Comparison of ENCODE assay signal across 31 mouse cellular contexts in genomic region chr10:113009124-113009523, GRCm38 (mm10).
A peak's percentile ranks its signal among the peaks of the same experiment; 100 is the strongest.
DNase-seq lines count a peak whose midpoint lies in the region; ATAC-seq and TF ChIP-seq lines count a peak whose summit lies in the region.
"Had no signal": no experiment of that assay in that cellular context is flagged by ENCODE, and none has a peak within 500 bp of the region (broad histone marks: within the 10 kb centered on the region; RNA-seq: fewer than 3 reads in every experiment).

No protein-coding gene starts in this region.

- no peak overlapping the region for H3K4me2 ChIP-seq in heart, embryonic 11.5 days
- no peak overlapping the region for H3K4me2 ChIP-seq in liver, embryonic 11.5 days
- H3K4me2 ChIP-seq in liver, postnatal 0 days (ENCODE audit: low read depth, low read length) = no peak overlapping the region
- H3K4me2 ChIP-seq: embryonic facial prominence, embryonic 12.5 days; heart, embryonic 13.5 days; hindbrain, embryonic 15.5 days; kidney, embryonic 15.5 days; liver, embryonic 13.5 days; neural tube, embryonic 12.5 days had no signal

- H3K9ac ChIP-seq in heart, embryonic 11.5 days (ENCODE audit: low read depth, low read length) = no peak overlapping the region
- H3K9ac ChIP-seq in liver, embryonic 11.5 days (ENCODE audit: low read depth, low read length) = no peak overlapping the region
- H3K9ac ChIP-seq in liver, postnatal 0 days (replicated peaks) = no peak overlapping the region
- H3K9ac ChIP-seq: embryonic facial prominence, embryonic 12.5 days; heart, embryonic 13.5 days; hindbrain, embryonic 15.5 days; kidney, embryonic 15.5 days; liver, embryonic 13.5 days; neural tube, embryonic 12.5 days had no signal

- H3K4me1 ChIP-seq in heart, embryonic 11.5 days (ENCODE audit: control insufficient read depth, insufficient read depth, low read length) = no peaks in the 10 kb centered on the region
- no peaks in the 10 kb centered on the region for H3K4me1 ChIP-seq in liver, embryonic 11.5 days (replicated peaks; ENCODE audit: control insufficient read depth, insufficient read depth, low read length)
- no peaks in the 10 kb centered on the region for H3K4me1 ChIP-seq in liver, postnatal 0 days (ENCODE audit: insufficient read depth)
- H3K4me1 ChIP-seq: embryonic facial prominence, embryonic 12.5 days; heart, embryonic 13.5 days; hindbrain, embryonic 15.5 days; kidney, embryonic 15.5 days; liver, embryonic 13.5 days; neural tube, embryonic 12.5 days had no signal

- no peak for DNase-seq in heart, postnatal 36 days
- DNase-seq in liver, embryonic 11.5 days (ENCODE audit: low spot score) = no peak
- DNase-seq in liver, postnatal 0 days = no peak
- peak; percentile 3 for DNase-seq in ES-CJ7 (ENCODE audit: low read depth, low spot score)
- DNase-seq in embryo, embryonic 9.5 days (ENCODE audit: extremely low spot score) = peak; percentile 9
- DNase-seq in layer of hippocampus, postnatal 36 days = no peak
- DNase-seq: adrenal gland, postnatal 10 days; cerebellum, adult 11 months; cerebellum, adult 9-11 months; gastrocnemius, adult 2 months; gastrocnemius, postnatal 36 days; heart, adult 2 months; heart, postnatal 10 days; kidney, adult 18-20 months; kidney, postnatal 25 days; liver, embryonic 13.5 days; lung, adult 2 months; lung, postnatal 10 days; right cerebral cortex, postnatal 4 days; thymus, adult 2 months; thymus, postnatal 36 days had no signal

- no peak for TF ChIP-seq CTCF in liver, postnatal 0 days (IDR thresholded peaks at IDR 0.05; ENCODE audit: low read depth)

- H3K9me3 ChIP-seq in heart, embryonic 11.5 days (replicated peaks; ENCODE audit: control insufficient read depth, low read length) = no peaks in the 10 kb centered on the region
- H3K9me3 ChIP-seq in liver, embryonic 11.5 days (ENCODE audit: control insufficient read depth, low read length) = no peaks in the 10 kb centered on the region
- H3K9me3 ChIP-seq in liver, postnatal 0 days (ENCODE audit: low read length) = no peaks in the 10 kb centered on the region
- H3K9me3 ChIP-seq: embryonic facial prominence, embryonic 12.5 days; heart, embryonic 13.5 days; hindbrain, embryonic 15.5 days; kidney, embryonic 15.5 days; liver, embryonic 13.5 days; neural tube, embryonic 12.5 days had no signal

- WGBS in heart, embryonic 11.5 days (ENCODE audit: insufficient replicate concordance) = 53% methylated on average over 3 of the region's 3 CpGs
- 52% methylated on average over 3 of the region's 3 CpGs for WGBS in liver, embryonic 11.5 days
- WGBS in liver, postnatal 0 days (ENCODE audit: insufficient replicate concordance) = 45% methylated on average over 3 of the region's 3 CpGs

- no peak for TF ChIP-seq EP300 in liver, postnatal 0 days (IDR thresholded peaks at IDR 0.05; ENCODE audit: low read depth)

- 0 out of 2 replicates have a peak, but pooled peaks have one; percentile 22 for ATAC-seq in heart, embryonic 11.5 days (replicated peaks; ENCODE audit: insufficient number of reproducible peaks, low FRiP score, low TSS enrichment)
- 0 out of 2 replicates have a peak, but pooled peaks have one; percentile 23 for ATAC-seq in liver, embryonic 11.5 days (replicated peaks; ENCODE audit: low FRiP score)
- ATAC-seq in liver, postnatal 0 days = no peak
- ATAC-seq: forebrain, embryonic 16.5 days; Patski had no signal

- intact Hi-C loops in heart, postnatal 36 days (cut with DNase I) = no loop called here

- H3K36me3 ChIP-seq in heart, embryonic 11.5 days (ENCODE audit: control insufficient read depth, insufficient read depth, low read length) = no peaks in the 10 kb centered on the region
- no peaks in the 10 kb centered on the region for H3K36me3 ChIP-seq in liver, embryonic 11.5 days (ENCODE audit: control insufficient read depth, insufficient read depth, low read length)
- no peaks in the 10 kb centered on the region for H3K36me3 ChIP-seq in liver, postnatal 0 days (replicated peaks; ENCODE audit: insufficient read depth, low read length)
- H3K36me3 ChIP-seq: embryonic facial prominence, embryonic 12.5 days; heart, embryonic 13.5 days; hindbrain, embryonic 15.5 days; kidney, embryonic 15.5 days; liver, embryonic 13.5 days; neural tube, embryonic 12.5 days had no signal

- H3K27me3 ChIP-seq in heart, embryonic 11.5 days (ENCODE audit: control insufficient read depth, insufficient read depth, low read length) = no peaks in the 10 kb centered on the region
- no peaks in the 10 kb centered on the region for H3K27me3 ChIP-seq in liver, embryonic 11.5 days (replicated peaks; ENCODE audit: control insufficient read depth, insufficient read depth, low read length)
- no peaks in the 10 kb centered on the region for H3K27me3 ChIP-seq in liver, postnatal 0 days (ENCODE audit: insufficient read depth, low read length)
- H3K27me3 ChIP-seq: embryonic facial prominence, embryonic 12.5 days; heart, embryonic 13.5 days; hindbrain, embryonic 15.5 days; kidney, embryonic 15.5 days; liver, embryonic 13.5 days; neural tube, embryonic 12.5 days; Patski had no signal

- H3K4me3 ChIP-seq in heart, embryonic 11.5 days (ENCODE audit: low read depth, low read length) = no peak overlapping the region
- no peak overlapping the region for H3K4me3 ChIP-seq in liver, embryonic 11.5 days (ENCODE audit: low read depth, low read length)
- H3K4me3 ChIP-seq in liver, postnatal 0 days (ENCODE audit: low read depth, low read length) = no peak overlapping the region
- H3K4me3 ChIP-seq: embryonic facial prominence, embryonic 12.5 days; gastrocnemius, adult 2 months; heart, adult 2 months; heart, embryonic 13.5 days; hindbrain, embryonic 15.5 days; kidney, embryonic 15.5 days; left cerebral cortex, adult 2 months; liver, embryonic 13.5 days; neural tube, embryonic 12.5 days had no signal

- no peak overlapping the region for H3K27ac ChIP-seq in heart, embryonic 11.5 days (ENCODE audit: low read depth, low read length)
- H3K27ac ChIP-seq in liver, embryonic 11.5 days (ENCODE audit: low read depth, low read length) = no peak overlapping the region
- no peak overlapping the region for H3K27ac ChIP-seq in liver, postnatal 0 days (ENCODE audit: low read depth)
- H3K27ac ChIP-seq: embryonic facial prominence, embryonic 12.5 days; gastrocnemius, adult 2 months; heart, adult 2 months; heart, embryonic 13.5 days; hindbrain, embryonic 15.5 days; kidney, embryonic 15.5 days; left cerebral cortex, adult 2 months; liver, embryonic 13.5 days; macrophage; neural tube, embryonic 12.5 days had no signal

Comparison
In these comparisons a context has a peak if more than half of its experiments do, and no peak if none do; other contexts are left out.
1. DNase-seq: peak in ES-CJ7 (single experiment) and embryo, embryonic 9.5 days (single experiment); none in heart, postnatal 36 days (0 of 2), liver, embryonic 11.5 days (single experiment), liver, postnatal 0 days (single experiment) and layer of hippocampus, postnatal 36 days (0 of 2).